10 mouse cellular contexts compared by ENCODE assay signal in genomic region chr9:96324502-96324901, GRCm38 (mm10). TPM values are rescaled to one million over a fixed set of nuclear protein-coding genes. Genes with fewer than 3 reads are reported as not detected.
DNase-seq lines count a peak whose midpoint lies in the region; ATAC-seq lines count a peak whose summit lies in the region.
"Had no signal": no experiment of that assay in that cellular context is flagged by ENCODE, and none has a peak within 500 bp of the region (broad histone marks: within the 10 kb centered on the region; RNA-seq: fewer than 3 reads in every experiment).

No protein-coding gene starts in this region.

- no peak overlapping the region for H3K9ac ChIP-seq in forebrain, embryonic 13.5 days
- H3K9ac ChIP-seq: stomach, embryonic 15.5 days had no signal

- H3K9me3 ChIP-seq in forebrain, embryonic 13.5 days (replicated peaks), result no peaks in the 10 kb centered on the region
- no peaks in the 10 kb centered on the region for H3K9me3 ChIP-seq in forebrain, embryonic 10.5 days
- H3K9me3 ChIP-seq: stomach, embryonic 15.5 days had no signal

- peaks cover 31% of the 10 kb centered on the region for H3K36me3 ChIP-seq in forebrain, embryonic 13.5 days (ENCODE audit: poor library complexity, severe bottlenecking)
- H3K36me3 ChIP-seq in forebrain, embryonic 10.5 days (replicated peaks), result peaks cover 42% of the 10 kb centered on the region
- H3K36me3 ChIP-seq: stomach, embryonic 15.5 days had no signal

- DNase-seq in forebrain, embryonic 10.5 days (ENCODE audit: extremely low spot score, low spot score), result no peak
- peak; percentile 28 to 32 for DNase-seq in cerebellum, postnatal 36 days
- DNase-seq in kidney, adult 9 months, result peak; percentile 44
- DNase-seq in neural tube, embryonic 10.5 days (ENCODE audit: extremely low spot score, low spot score), result peak; percentile 26
- DNase-seq in urinary bladder, postnatal 4 days (ENCODE audit: low spot score in 2 of 2), result no peak
- DNase-seq in thymus, postnatal 0 days (ENCODE audit: low spot score), result no peak
- no peak for DNase-seq in frontal cortex, postnatal 36 days (ENCODE audit: low spot score in 2 of 2)
- DNase-seq: gastrocnemius, adult 2 months had no signal

- ATAC-seq in forebrain, embryonic 13.5 days, result peak; percentile 38; the same call in 1 of the 2 replicates

- no peak overlapping the region for H3K4me2 ChIP-seq in forebrain, embryonic 13.5 days
- H3K4me2 ChIP-seq: stomach, embryonic 15.5 days had no signal

- no peak overlapping the region for H3K27ac ChIP-seq in forebrain, embryonic 13.5 days
- no peak overlapping the region for H3K27ac ChIP-seq in forebrain, embryonic 10.5 days
- H3K27ac ChIP-seq: gastrocnemius, adult 2 months; stomach, embryonic 15.5 days had no signal

- peaks cover 13% of the 10 kb centered on the region for H3K4me1 ChIP-seq in forebrain, embryonic 13.5 days
- peaks cover 9% of the 10 kb centered on the region for H3K4me1 ChIP-seq in forebrain, embryonic 10.5 days

- H3K27me3 ChIP-seq in forebrain, embryonic 13.5 days, result no peaks in the 10 kb centered on the region
- H3K27me3 ChIP-seq in forebrain, embryonic 10.5 days (ENCODE audit: poor library complexity, severe bottlenecking), result no peaks in the 10 kb centered on the region
- H3K27me3 ChIP-seq: stomach, embryonic 15.5 days had no signal

- H3K4me3 ChIP-seq in forebrain, embryonic 13.5 days, result no peak overlapping the region
- no peak overlapping the region for H3K4me3 ChIP-seq in forebrain, embryonic 10.5 days
- H3K4me3 ChIP-seq: gastrocnemius, adult 2 months; stomach, embryonic 15.5 days had no signal

- 62% methylated on average over 4 of the region's 4 CpGs for WGBS in forebrain, embryonic 13.5 days
- WGBS in forebrain, embryonic 10.5 days, result 75% methylated on average over 4 of the region's 4 CpGs

RNA-seq across cellular contexts. Expression of gene Atp1b3, which starts 39.7 kb away (rescaled TPM):
- 156 and 158 TPM in 2 replicates for polyA plus RNA-seq in forebrain, embryonic 13.5 days (2015; fragmentation: Nextera tagmentation; extraction: Ambion mirVana)
- polyA plus RNA-seq in forebrain, embryonic 10.5 days (2016; fragmentation: Nextera tagmentation; extraction: Ambion mirVana), result 172 and 176 TPM in 2 replicates
- 203 and 216 TPM in 2 replicates for polyA plus RNA-seq in thymus, postnatal 0 days (2015; fragmentation: Nextera tagmentation; extraction: Ambion mirVana)

Comparison
In these comparisons a context has a peak if more than half of its experiments do, and no peak if none do; other contexts are left out.
1. DNase-seq: peak in cerebellum, postnatal 36 days (2 of 2), kidney, adult 9 months (single experiment) and neural tube, embryonic 10.5 days (single experiment); none in forebrain, embryonic 10.5 days (single experiment), urinary bladder, postnatal 4 days (0 of 2), thymus, postnatal 0 days (single experiment) and frontal cortex, postnatal 36 days (0 of 2).